Mouse (Mus musculus) spleen, adult 2 months (tissue): ENCODE results near the gene Coro2b.

Experiments
- CTCF ChIP-seq: fragments of 200-500 bp; IDR thresholded peaks from 2 replicates; pipeline ENCODE4 v1.5.1; 2011; ENCODE audit warnings: mild to moderate bottlenecking, inconsistent platforms; ENCODE audit not compliant: insufficient read depth, insufficient read length, insufficient replicate concordance; ENCODE audit errors: extremely low read depth
- POLR2A ChIP-seq: fragments of 200-500 bp; IDR thresholded peaks from 2 replicates; pipeline ENCODE4 v1.6.1; 2011; ENCODE audit warnings: low read depth, low read length, inconsistent platforms

- TF ChIP-seq CTCF, result no peak
- TF ChIP-seq POLR2A, result no peak
Measured at GRCm38 (mm10) chr9:62385062-62385461, 151.8 kb downstream of the Coro2b start.
